Mouse (Mus musculus) embryo, embryonic 10.5 days (tissue): ENCODE measurements around the gene Nfib.
A peak's percentile ranks its signal among the peaks of the same experiment; 100 is the strongest.

Experiments used
- DNase-seq: peaks from one replicate; pipeline ENCODE4 v3.0.0-alpha.2; 2015; ENCODE audit warnings: low spot score

The Nfib gene

DNA sequence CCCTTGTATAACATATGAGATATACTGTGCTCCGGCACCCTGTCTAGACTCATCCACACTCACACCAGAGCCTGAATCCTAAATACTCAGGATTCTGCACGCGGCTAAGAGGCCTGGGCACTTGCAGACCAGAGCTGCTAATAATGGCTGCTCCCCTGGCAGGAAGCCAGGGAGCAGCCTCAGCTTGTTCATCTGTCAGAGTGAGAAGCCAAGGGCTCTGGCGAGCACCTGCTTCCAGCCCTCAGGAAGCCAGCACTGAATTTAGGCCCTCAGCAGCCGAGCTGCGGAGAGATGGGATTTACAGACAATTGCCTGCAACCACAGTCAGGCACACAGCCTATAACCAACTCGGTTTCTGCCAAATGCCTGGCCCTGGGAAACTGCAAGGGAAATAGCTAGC is 15.3 kb downstream of the Nfib start:
- DNase-seq: no peak

- DNase-seq: no peak
These were observed 19.5 kb downstream of the Nfib start for GRCm38 (mm10) chr4:82686037-82686436.

DNA sequence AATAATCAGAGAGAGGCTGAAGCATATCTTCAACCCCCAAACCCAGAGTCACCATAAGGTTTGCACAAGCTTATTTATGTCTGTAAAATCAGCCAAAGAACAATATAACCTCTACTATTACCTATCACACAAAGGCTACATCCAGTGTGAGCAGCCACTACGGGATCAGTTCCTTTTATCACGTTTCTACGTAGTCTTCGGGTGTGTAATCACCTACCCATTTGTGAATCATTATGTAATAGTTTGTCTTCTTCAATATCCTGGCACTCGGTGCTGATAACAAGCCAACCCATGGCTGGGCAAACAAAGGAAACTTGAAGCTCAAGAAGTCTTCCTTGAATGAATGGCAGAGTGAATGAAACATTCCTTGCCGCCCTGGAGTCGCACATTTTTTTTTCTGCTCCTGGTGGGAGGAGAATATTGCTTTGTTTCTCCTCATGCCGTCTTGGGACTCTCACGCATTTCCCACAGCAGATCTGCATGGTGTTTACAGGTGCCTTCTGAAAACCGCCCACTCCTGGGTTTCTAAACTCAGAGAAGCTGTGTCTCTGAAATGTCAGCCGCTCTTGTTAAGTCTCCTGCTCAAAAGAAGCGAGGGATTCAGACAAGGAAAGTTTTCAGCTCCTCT is 21.3 kb downstream of the Nfib start:
- no peak for DNase-seq

DNA sequence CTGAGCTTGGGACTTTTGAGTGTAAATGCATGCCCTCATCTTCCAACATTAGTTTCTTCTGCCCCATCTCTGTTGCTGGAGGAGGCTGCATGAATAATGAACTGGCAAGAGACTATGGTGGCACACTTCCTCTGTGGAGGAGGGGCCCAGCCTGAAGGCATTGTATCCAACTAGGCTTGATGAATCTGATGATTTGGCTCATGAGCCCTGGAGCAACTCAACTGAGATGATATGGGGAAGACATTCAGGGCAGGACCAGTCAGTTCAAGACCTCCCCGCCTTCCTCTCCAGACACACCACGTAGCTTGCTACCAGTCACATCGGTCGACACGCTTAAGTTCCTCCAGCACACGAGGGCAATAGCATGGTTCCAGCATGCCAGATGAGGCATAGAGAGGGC is 22.0 kb downstream of the Nfib start:
- DNase-seq: no peak

GRCm38 (mm10) chr4:82676104-82676503 is 29.4 kb downstream of the Nfib start:
- DNase-seq: no peak

GRCm38 (mm10) chr4:82667271-82667872 is 38.2 kb downstream of the Nfib start:
- no peak for DNase-seq

DNA sequence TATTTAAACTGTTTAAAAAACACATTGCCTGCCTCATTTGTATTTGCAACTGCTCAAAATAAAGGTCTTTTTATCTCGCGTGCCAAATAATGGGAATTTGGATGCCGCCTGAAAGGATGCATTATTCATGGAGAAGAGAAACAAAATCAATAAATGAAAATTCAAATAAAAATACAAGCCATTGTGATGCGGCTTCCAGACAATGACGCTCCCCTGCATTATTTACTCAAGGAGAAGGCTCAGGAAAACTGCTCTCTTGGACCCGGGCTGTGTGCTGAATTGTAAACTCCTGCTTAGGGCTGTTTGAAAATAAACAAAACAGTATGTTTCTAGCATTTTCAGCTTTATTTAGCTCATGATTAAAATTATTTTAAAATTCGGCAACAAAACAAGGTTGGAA is 41.1 kb downstream of the Nfib start:
- no peak for DNase-seq

DNA sequence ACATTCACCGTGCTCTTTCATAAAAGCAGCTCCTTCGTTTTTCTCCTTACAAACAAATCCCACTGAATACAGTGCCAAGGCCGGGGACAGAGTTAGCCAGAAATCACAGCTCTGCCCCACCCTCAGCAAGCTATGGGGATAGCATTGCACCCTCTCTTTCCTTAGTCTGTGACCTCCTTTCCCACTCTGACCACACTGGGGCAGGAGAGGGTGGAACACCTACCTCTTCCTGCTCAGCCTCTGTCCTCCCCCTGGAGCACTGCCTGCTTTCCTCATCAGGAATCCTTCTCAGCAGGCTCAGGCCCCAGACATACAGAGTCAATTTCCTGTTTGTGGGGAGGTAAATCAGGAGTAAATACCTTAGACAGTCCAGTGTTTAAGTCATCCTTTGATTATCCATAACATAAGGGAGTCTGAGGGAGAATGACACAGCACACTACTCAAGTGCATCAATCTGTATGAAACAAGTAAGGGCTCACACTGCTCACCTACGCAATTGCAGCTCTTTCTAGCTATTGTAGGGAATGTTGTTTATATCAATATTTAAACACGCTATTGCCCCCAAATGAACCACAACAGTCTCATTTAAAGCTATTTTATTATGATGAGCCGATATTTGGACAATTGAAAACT is 41.7 kb downstream of the Nfib start:
- DNase-seq: no peak

DNA sequence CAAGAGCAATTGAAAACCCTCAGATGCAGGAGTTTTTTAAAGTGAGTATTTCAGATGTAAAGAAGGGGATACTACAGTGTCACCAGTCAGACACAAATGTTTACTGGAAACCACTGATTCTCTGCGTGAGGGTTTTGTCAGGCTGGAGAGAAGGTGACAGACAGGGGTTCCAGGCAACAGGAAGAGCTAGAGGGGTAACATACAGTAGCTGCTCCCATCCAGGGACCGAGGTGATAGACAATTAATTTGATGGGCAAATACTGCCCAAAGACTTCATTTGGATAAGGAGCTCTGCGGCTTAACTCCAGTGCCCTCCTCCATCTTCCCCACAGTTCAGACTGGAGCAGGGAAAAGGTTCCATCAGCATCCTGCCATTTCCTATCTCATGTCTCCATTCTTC is 42.9 kb downstream of the Nfib start:
- no peak for DNase-seq

GRCm38 (mm10) chr4:82662222-82662621 is 43.3 kb downstream of the Nfib start:
- DNase-seq: no peak

- no peak for DNase-seq
These were observed 44.3 kb downstream of the Nfib start for GRCm38 (mm10) chr4:82661215-82661614.

- DNase-seq: no peak
These were observed 59.9 kb downstream of the Nfib start for GRCm38 (mm10) chr4:82645679-82646078.

DNA sequence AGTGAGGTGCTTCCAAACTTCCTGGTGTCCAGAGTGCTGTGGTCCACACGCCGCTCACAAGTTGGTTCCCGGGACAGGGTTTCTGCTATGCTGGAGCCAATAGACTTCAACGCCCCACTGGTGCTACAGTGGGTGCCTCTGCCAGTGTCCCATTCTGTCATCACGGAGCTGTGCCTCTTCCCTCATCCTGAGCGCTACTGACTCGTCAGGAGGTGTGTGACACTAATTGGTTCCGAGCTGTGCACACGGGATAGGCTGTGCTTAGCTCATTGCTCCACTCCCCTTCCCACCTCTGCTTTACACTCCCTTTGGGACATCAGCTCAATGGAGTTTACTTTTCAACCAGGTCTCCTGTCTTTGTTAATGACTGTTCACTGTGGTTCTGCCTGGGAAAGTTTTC is 60.8 kb downstream of the Nfib start:
- DNase-seq: no peak

DNA sequence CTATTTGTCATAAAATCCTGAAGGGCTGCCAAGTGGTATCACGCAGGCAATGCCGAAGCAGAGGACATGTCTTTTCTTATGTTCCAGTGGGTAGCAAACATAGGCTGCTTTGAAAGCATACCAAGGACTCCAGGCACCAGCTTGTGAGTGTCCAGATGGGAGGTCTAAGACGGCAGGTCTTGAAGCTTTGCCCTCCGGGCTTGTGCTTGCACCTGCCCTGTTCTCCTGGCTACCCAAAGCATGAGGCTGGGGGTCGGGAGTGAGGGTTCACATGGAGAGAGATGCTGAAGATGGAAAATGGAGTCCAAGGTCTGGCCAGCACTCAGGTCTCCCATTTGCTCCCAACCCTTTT is 61.8 kb downstream of the Nfib start:
- no peak for DNase-seq

DNA sequence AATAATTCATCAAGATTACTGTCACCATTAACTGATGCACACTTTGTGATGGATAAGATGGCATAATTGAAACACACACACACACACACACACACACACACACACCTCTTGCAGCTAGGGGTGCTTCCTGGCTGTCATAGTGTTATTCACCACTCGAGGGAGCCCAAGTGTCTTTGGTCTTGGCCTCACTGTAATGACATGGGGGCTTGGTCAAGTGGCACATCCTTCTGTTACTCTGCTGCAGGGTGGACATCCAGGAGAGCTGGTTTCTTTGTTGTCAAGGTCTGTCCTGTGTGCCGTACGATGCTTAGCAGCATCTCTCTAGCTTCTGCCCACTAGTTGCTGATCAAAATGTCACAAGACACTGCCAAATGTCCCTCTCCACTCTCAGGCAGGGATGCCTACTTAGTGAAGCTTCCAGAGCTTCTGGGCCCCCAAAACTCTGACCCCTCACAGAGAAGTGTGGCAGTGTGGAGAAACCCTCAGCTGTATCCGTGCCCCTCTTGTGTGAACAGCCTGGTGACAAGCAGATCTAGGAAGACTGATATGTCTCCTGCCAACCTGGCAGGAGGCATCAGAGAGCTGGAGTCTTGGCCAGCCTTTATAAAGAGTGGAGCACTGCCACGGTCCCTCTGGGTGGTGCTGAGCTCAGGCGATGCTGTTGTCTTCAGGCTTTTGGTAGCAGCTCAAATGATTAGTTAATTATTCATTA is 62.4 kb downstream of the Nfib start:
- peak; percentile 79 for DNase-seq

DNA sequence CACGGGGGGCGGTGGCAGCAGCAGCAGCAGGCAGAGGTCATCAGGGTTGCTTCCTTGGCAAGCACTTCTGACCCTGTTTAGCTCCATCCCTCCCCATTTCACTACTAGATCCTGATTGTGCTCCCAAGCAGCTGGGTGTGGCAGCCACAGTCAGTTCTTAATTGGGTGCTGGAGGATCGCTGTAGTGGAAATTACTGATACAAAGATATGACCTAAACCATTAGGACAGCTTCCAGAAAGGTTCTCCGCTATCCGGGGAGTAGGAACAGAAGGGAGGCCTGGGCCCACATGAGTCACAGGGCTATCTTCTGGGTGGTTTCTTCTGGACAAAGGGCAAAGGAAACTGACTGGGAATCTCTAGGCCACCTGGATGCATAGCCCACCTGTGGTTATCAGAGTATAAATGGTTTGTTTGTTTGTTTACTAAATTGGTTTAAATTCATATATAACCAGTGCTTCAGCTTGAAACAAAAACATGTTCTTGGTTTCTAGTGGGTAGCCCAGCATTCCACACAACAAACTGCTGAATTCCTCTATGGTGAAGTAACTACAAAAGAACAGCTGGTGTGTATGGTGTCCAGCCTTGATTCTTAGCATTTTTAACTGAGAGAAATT is 64.4 kb downstream of the Nfib start:
- no peak for DNase-seq

- DNase-seq: no peak
These were observed 67.3 kb downstream of the Nfib start for GRCm38 (mm10) chr4:82638251-82638650.

DNA sequence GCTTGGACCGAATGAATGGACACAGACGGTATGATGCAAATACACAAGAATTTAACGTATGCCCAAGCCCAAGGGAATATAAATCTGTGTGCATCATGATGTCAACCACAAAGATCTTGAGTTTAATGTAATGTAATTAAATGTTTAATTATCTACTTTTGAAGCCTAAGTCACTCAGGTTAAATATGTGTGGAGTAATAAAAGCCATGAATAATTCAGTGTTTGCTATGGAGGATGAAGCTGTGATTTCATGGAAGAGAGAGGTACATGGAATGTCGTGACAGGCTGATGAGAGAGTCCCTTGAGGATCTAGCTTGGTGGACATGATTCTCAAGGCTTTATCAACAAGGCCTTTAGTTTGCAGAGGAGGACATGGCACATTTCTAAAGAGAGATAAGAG is 67.9 kb downstream of the Nfib start:
- DNase-seq: no peak

GRCm38 (mm10) chr4:82636658-82637057 is 68.9 kb downstream of the Nfib start:
- DNase-seq: no peak

DNA sequence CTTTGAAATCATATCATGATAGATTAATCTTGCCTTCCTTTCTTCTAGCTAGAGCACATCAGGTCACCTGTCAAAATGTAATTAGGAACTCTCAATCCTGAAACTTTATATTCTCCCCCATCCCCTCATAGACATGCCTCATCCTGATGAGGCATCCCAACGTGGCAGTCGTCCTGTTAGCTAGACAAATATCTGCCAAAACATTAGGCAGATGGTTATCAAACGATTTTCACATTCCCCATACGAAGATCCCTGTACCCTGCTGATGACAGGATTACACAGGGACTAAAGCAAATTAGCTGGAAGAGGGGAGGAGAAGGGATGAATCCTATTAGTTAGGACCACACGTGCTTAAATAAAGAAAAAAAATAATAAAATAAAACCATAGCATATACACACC is 69.7 kb downstream of the Nfib start:
- no peak for DNase-seq

- no peak for DNase-seq
These were observed 70.4 kb downstream of the Nfib start for GRCm38 (mm10) chr4:82635118-82635517.

DNA sequence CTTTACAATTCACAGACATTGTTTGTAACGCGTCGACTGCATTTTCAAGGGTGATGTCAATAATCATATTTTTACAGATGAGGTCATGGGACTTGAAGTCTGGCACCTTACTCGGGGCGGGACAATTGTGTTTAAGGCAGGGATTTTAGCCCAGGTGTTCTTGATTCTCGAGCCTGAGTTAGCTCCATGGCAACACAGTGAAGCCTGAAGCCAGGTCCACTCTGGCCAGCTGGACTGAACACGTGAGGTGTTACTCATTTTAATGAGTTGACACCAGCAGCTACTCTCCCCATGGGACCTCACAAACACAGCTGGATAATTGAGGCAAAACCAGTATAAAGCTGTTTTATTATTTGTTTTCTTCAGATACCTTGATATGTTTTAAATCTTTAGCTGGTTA is 71.2 kb downstream of the Nfib start:
- no peak for DNase-seq
